In genomic region chr7:27552931-27553513, GRCm38 (mm10) we compare ENCODE assay signal across 8 mouse cellular contexts. TPM values are rescaled to one million over a fixed set of nuclear protein-coding genes. Genes with fewer than 3 reads are reported as not detected.
DNase-seq lines count a peak whose midpoint lies in the region; ATAC-seq and TF ChIP-seq lines count a peak whose summit lies in the region.

TSS of gene Pld3 (minus strand) at chr7:27553218.
TSS of gene 2310022A10Rik (plus strand) at chr7:27553233.

- peak; percentile 91 for DNase-seq in ES-E14 (ENCODE audit: low read depth, low spot score)
- DNase-seq in cerebellum, adult 11-12 months, result peak; percentile 99
- peak; percentile 94 for DNase-seq in heart, postnatal 25 days (ENCODE audit: low spot score)
- peak; percentile 98 for DNase-seq in layer of hippocampus, adult 18-20 months (ENCODE audit: low spot score in 2 of 2)
- DNase-seq in lung, adult 2 months, result peak; percentile 90
- DNase-seq in thymus, adult 18-20 months, result peak; percentile 96 to 98

- H3K4me1 ChIP-seq in ES-E14 (ENCODE audit: control insufficient read depth in 2 of 2, insufficient read depth in 2 of 2, low read length in 2 of 2, poor library complexity in 1 of 2), result peaks cover 4 to 16% of the 10 kb centered on the region in 2 experiments; a peak in 3 of 4 replicates
- peaks cover 29% of the 10 kb centered on the region for H3K4me1 ChIP-seq in forebrain, embryonic 15.5 days
- H3K4me1 ChIP-seq in lung, adult 2 months (ENCODE audit: control insufficient read depth, insufficient read depth, low read length), result no peaks in the 10 kb centered on the region; the same call in 1 of the 2 replicates

- intact Hi-C loops in heart, postnatal 25 days (cut with DNase I), result no loop called here

- peak within 1 kb of the TSS; percentile 86 for H3K9ac ChIP-seq in ES-E14 (ENCODE audit: insufficient read depth, low read depth, low read length, poor library complexity, severe bottlenecking)
- H3K9ac ChIP-seq in forebrain, embryonic 15.5 days (replicated peaks), result peak within 1 kb of the TSS; percentile 65

- TF ChIP-seq POLR2A in lung, adult 2 months (IDR thresholded peaks at IDR 0.05; ENCODE audit: borderline replicate concordance, extremely low read depth, low read depth, low read length), result peak; percentile 83; the same call in 1 of the 2 replicates

- peak within 1 kb of the TSS; percentile 13 for H3K27ac ChIP-seq in ES-E14 (ENCODE audit: insufficient read depth, low read depth, low read length, poor library complexity, severe bottlenecking)
- peak within 1 kb of the TSS; percentile 42 for H3K27ac ChIP-seq in forebrain, embryonic 15.5 days (replicated peaks)

- H3K9me3 ChIP-seq in ES-E14 (ENCODE audit: control insufficient read depth, insufficient read depth, low read depth, low read length), result no peaks in the 10 kb centered on the region
- no peaks in the 10 kb centered on the region for H3K9me3 ChIP-seq in forebrain, embryonic 15.5 days

- in situ Hi-C loops in ES-E14 (cut with MboI; ENCODE audit: low sequenced_read_pairs in 2 of 2, unreplicated experiment in 2 of 2), result no loop called here

- WGBS in forebrain, embryonic 15.5 days, result under 1% methylated on average over 41 of the region's 41 CpGs
- under 1% methylated on average over 41 of the region's 41 CpGs for WGBS in lung, adult 2 months

- TF ChIP-seq CTCF in lung, adult 2 months (IDR thresholded peaks at IDR 0.05; ENCODE audit: insufficient read depth, low read length), result no peak

- peak within 1 kb of the TSS; percentile 88 to 90 for H3K4me3 ChIP-seq in ES-E14 (ENCODE audit: insufficient read depth in 1 of 2, low read depth in 1 of 2, low read length in 2 of 2, poor library complexity in 1 of 2, severe bottlenecking in 1 of 2)
- H3K4me3 ChIP-seq in forebrain, embryonic 15.5 days, result peak within 1 kb of the TSS; percentile 75
- peak within 1 kb of the TSS; percentile 95 for H3K4me3 ChIP-seq in lung, adult 2 months (replicated peaks; ENCODE audit: extremely low read depth, low read depth, low read length)

- H3K36me3 ChIP-seq in ES-E14 (ENCODE audit: control insufficient read depth, insufficient read depth, low read length, poor library complexity, severe bottlenecking), result peaks cover 11% of the 10 kb centered on the region; the same call in 1 of the 2 replicates
- peaks cover 11% of the 10 kb centered on the region for H3K36me3 ChIP-seq in forebrain, embryonic 15.5 days

- no peaks in the 10 kb centered on the region for H3K27me3 ChIP-seq in forebrain, embryonic 15.5 days

- peak; percentile 100 for ATAC-seq in forebrain, embryonic 15.5 days (replicated peaks)
- ATAC-seq in neutrophil, adult 5-6 weeks (ENCODE audit: extremely low read depth, insufficient number of reproducible peaks, low FRiP score, poor library complexity, severe bottlenecking), result peak; percentile 98

- H3K4me2 ChIP-seq in forebrain, embryonic 15.5 days (replicated peaks), result peak within 1 kb of the TSS; percentile 77

TF ChIP-seq in ES-E14, 5 proteins besides CTCF, POLR2A, EP300 and RAD21:
- TF ChIP-seq CHD2 (IDR thresholded peaks at IDR 0.05; ENCODE audit: low read depth, low read length), result no peak
- peak; percentile 57; the same call in 1 of the 2 replicates for TF ChIP-seq HCFC1 (IDR thresholded peaks at IDR 0.05; ENCODE audit: borderline replicate concordance, insufficient read depth, low read length)
TF ChIP-seq in ES-E14: peak in this region for 1.

RNA-seq across cellular contexts. Expression of gene Pld3, which starts in this region (rescaled TPM):
- 77.9 and 128 TPM in 2 replicates for total RNA-seq in ES-E14 (2012; rRNA removed)
- polyA plus RNA-seq in forebrain, embryonic 15.5 days (2015; fragmentation: Nextera tagmentation; extraction: Ambion mirVana), result 95.7 and 106 TPM in 2 replicates
- total RNA-seq in heart, postnatal 25 days (2021), result 10 to 100 TPM; 23.3 to 27.1 TPM
- total RNA-seq in layer of hippocampus, adult 18-20 months (2021), result 100 to 1,000 TPM; 575 to 580 TPM
- polyA plus RNA-seq in lung, adult 2 months (2012; rRNA removed), result 180 and 201 TPM in 2 replicates
- 20.7 and 24.3 TPM in 2 replicates for total RNA-seq in neutrophil, adult 5-6 weeks (2017)

RNA-seq across cellular contexts. Expression of gene 2310022A10Rik, which starts in this region (rescaled TPM):
- total RNA-seq in ES-E14 (2012; rRNA removed), result 12.6 and 15.9 TPM in 2 replicates
- polyA plus RNA-seq in forebrain, embryonic 15.5 days (2015; fragmentation: Nextera tagmentation; extraction: Ambion mirVana), result 36.9 and 38.9 TPM in 2 replicates
- 10 to 100 TPM; 64.6 to 71.9 TPM for total RNA-seq in heart, postnatal 25 days (2021)
- total RNA-seq in layer of hippocampus, adult 18-20 months (2021), result 10 to 100 TPM; 24.7 to 26.5 TPM
- 22.4 and 28.5 TPM in 2 replicates for polyA plus RNA-seq in lung, adult 2 months (2012; rRNA removed)
- total RNA-seq in neutrophil, adult 5-6 weeks (2017), result 7.0 and 8.7 TPM in 2 replicates

Comparison
In these comparisons a context has a peak if more than half of its experiments do, and no peak if none do; other contexts are left out.
1. Peak in every context shown above with its lines: DNase-seq, ATAC-seq, H3K4me3 ChIP-seq and H3K27ac ChIP-seq.